Mouse (Mus musculus): Measurements from ENCODE around the gene Efcab5. TPM values are rescaled to one million over a fixed set of nuclear protein-coding genes. Genes with fewer than 3 reads are reported as not detected.
A peak's percentile ranks its signal among the peaks of the same experiment; 100 is the strongest.

The Efcab5 gene
- polyA plus RNA-seq, 1 experiment from 2014 or later = 0.79 TPM

DNA sequence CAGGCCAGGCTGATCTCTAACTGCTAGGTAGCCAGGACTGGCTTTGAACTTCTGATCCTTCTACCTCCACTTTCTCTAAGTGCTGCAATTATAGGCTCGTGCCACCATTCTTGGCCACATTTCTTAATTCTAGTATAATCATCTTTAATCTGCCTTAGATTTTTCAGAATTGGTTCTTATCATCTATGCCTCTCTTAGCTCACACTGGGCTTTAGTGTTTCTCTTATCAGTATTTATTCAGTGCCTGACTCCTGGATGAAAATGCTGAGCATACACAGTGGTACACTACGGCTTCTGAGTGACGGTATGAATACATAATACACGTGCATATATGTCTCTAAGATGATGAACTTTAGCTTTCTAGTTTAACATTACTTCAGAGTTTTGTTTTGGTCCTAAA, 119.9 kb downstream of the Efcab5 start:
- ATAC-seq (ENCODE audit: insufficient number of reproducible peaks, low FRiP score, low TSS enrichment, low read depth) = no peak
- 91% methylated on average over 4 of the region's 4 CpGs for WGBS

GRCm38 (mm10) chr11:77063406-77063805, 125.4 kb downstream of the Efcab5 start:
- no peak for ATAC-seq (ENCODE audit: insufficient number of reproducible peaks, low FRiP score, low TSS enrichment, low read depth)
- no peak overlapping the region for H3K4me3 ChIP-seq (replicated peaks)
- WGBS = 90% methylated on average over 2 of the region's 2 CpGs
- no peak overlapping the region for H3K4me2 ChIP-seq (replicated peaks)
- H3K27ac ChIP-seq (replicated peaks) = no peak overlapping the region
- H3K9me3 ChIP-seq (replicated peaks) = no peaks in the 10 kb centered on the region
- peaks cover 3% of the 10 kb centered on the region; the same call in 1 of the 2 replicates for H3K36me3 ChIP-seq
- H3K4me1 ChIP-seq = no peaks in the 10 kb centered on the region
- no peaks in the 10 kb centered on the region for H3K27me3 ChIP-seq
- no peak overlapping the region for H3K9ac ChIP-seq

More for the DNA sequence above, 119.9 kb downstream of the Efcab5 start:
- Histone ChIP-seq H3K27me3 (no peaks in the 10 kb centered on the region), H3K4me2 (replicated peaks) (no peak overlapping the region), H3K9me3 (replicated peaks) (no peaks in the 10 kb centered on the region), H3K9ac (no peak overlapping the region), H3K4me1 (no peaks in the 10 kb centered on the region), H3K27ac (replicated peaks) (no peak overlapping the region), H3K4me3 (replicated peaks) (no peak overlapping the region), H3K36me3 (peaks cover 19% of the 10 kb centered on the region; the same call in 1 of the 2 replicates)

DNA sequence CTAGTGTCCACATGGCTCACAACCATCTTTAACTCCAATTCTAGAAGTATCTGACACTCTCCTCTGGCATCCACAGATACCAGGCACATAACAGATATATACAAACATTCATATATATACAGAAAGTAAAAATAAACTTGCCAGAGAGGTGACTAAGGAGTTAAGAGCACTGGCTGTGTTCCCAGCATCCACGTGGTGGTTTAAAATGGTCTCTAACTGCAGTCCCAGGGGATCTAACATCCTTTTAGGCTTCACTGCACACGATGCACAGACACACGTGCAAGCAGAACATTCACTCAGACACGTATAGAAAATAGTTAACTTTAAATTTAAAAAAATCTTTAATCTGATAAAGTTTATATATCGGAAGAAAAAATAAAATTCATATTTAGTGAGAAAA, 126.8 kb downstream of the Efcab5 start:
- WGBS = 39% methylated on average over 5 of the region's 5 CpGs
- no peaks in the 10 kb centered on the region for H3K9me3 ChIP-seq (replicated peaks)
- no peaks in the 10 kb centered on the region for H3K4me1 ChIP-seq

GRCm38 (mm10) chr11:77042816-77043215, 146.0 kb downstream of the Efcab5 start:
- WGBS = 84% methylated on average over 2 of the region's 2 CpGs
- no peak for ATAC-seq (ENCODE audit: insufficient number of reproducible peaks, low FRiP score, low TSS enrichment, low read depth)

More for the DNA sequence above, 126.8 kb downstream of the Efcab5 start:
- ATAC-seq (ENCODE audit: insufficient number of reproducible peaks, low FRiP score, low TSS enrichment, low read depth) = no peak
- Histone ChIP-seq H3K27me3 (no peaks in the 10 kb centered on the region), H3K4me2 (replicated peaks) (no peak overlapping the region), H3K27ac (replicated peaks) (no peak overlapping the region), H3K9ac (no peak overlapping the region), H3K36me3 (peaks cover 3% of the 10 kb centered on the region; the same call in 1 of the 2 replicates), H3K4me3 (replicated peaks) (no peak overlapping the region)

DNA sequence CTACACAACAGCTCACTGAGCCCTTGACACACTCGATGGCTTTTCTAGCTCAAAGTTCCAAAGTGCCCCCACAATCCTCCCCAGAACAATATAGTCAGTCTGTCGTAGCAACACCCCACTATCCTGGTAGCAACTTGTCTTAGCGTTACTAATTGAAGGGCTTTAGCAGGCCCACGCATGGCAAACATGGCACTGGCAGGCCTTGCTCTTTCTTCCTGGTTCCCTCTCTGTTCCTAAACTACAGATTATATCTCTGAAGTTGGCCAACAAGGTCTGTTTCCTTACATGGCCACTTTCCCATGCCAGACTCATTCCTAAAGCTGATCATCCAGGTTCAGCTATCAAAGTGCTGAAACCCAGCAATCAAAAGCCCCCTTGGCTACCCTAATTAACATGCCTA, 146.9 kb downstream of the Efcab5 start:
- Histone ChIP-seq H3K36me3 (peaks cover 16% of the 10 kb centered on the region), H3K27ac (replicated peaks) (no peak overlapping the region), H3K4me3 (replicated peaks) (no peak overlapping the region), H3K4me1 (no peaks in the 10 kb centered on the region), H3K9ac (no peak overlapping the region), H3K4me2 (replicated peaks) (no peak overlapping the region), H3K9me3 (replicated peaks) (no peaks in the 10 kb centered on the region), H3K27me3 (no peaks in the 10 kb centered on the region)
- WGBS = 73% methylated on average over 4 of the region's 4 CpGs
- ATAC-seq (ENCODE audit: insufficient number of reproducible peaks, low FRiP score, low TSS enrichment, low read depth) = no peak

More at GRCm38 (mm10) chr11:77042816-77043215, 146.0 kb downstream of the Efcab5 start:
- H3K36me3 ChIP-seq = peaks cover 20% of the 10 kb centered on the region
- no peak overlapping the region for H3K4me2 ChIP-seq (replicated peaks)
- H3K27ac ChIP-seq (replicated peaks) = no peak overlapping the region
- H3K9me3 ChIP-seq (replicated peaks) = no peaks in the 10 kb centered on the region
- no peaks in the 10 kb centered on the region for H3K27me3 ChIP-seq
- no peak overlapping the region for H3K4me3 ChIP-seq (replicated peaks)
- no peak overlapping the region for H3K9ac ChIP-seq
- no peaks in the 10 kb centered on the region for H3K4me1 ChIP-seq

MicroRNAs within 50 kb of the gene (microRNA counts, 519-probe panel; counts per million panel counts)
- microRNA mmu-miR-423-3p = 2,888 counts per million, percentile 69 among the panel's probes with 10 or more counts
- 2,826 counts per million, percentile 67 among the panel's probes with 10 or more counts for microRNA mmu-miR-423-5p

Small RNAs within 50 kb of the gene (microRNA-seq; reads per million reads assigned to microRNA genes)
- gene Mir423 (ENCODE audit: borderline number of aligned reads) = 4,502 reads per million, percentile 88 among the genes with 10 or more reads in this experiment

Other genes with a start within 250 kb of the Efcab5 start
- 3.8 and 4.7 TPM in 2 replicates for gene Slc6a4, start 190.4 kb downstream of the Efcab5 start, polyA plus RNA-seq (2015; fragmentation: Nextera tagmentation; extraction: Ambion mirVana)
- gene Nsrp1, start 110.5 kb downstream of the Efcab5 start, polyA plus RNA-seq (2015; fragmentation: Nextera tagmentation; extraction: Ambion mirVana) = 78.2 and 81.2 TPM in 2 replicates
- 8.2 and 9.5 TPM in 2 replicates for gene Ssh2, start 27.3 kb upstream of the Efcab5 start, polyA plus RNA-seq (2015; fragmentation: Nextera tagmentation; extraction: Ambion mirVana)

All from embryonic facial prominence, embryonic 15.5 days (tissue).